Mouse (Mus musculus) CD4-positive, CD25-positive, alpha-beta regulatory T cell, adult 2 months (primary cell): ENCODE measurements around the gene Zfp951.
A peak's percentile ranks its signal among the peaks of the same experiment; 100 is the strongest.
"Not testable (repeated sequence)": the region's sequence is repeated elsewhere in the genome, so short reads cannot be mapped to it uniquely, and the experiment has no call there.

Experiments used
- DNase-seq: peaks from one replicate; pipeline ENCODE4 v3.0.0-alpha.2; 2012; ENCODE audit warnings: low read depth, low spot score

Gene Zfp951

GRCm38 (mm10) chr5:104859962-104860525 is at the start of gene Zfp951:
Gene Zfp951 (minus strand): TSS chr5:104860070.
- DNase-seq = peak; percentile 81

GRCm38 (mm10) chr5:104906556-104906955 is 46.7 kb upstream of the Zfp951 start:
- DNase-seq = not testable (repeated sequence)

- DNase-seq = not testable (repeated sequence)
These were observed 567 bp downstream of the Zfp951 start for GRCm38 (mm10) chr5:104859045-104859961.

GRCm38 (mm10) chr5:104854546-104854945 is 5.3 kb downstream of the Zfp951 start:
- DNase-seq = not testable (repeated sequence)

GRCm38 (mm10) chr5:104833330-104833729 is 26.5 kb downstream of the Zfp951 start:
- no peak for DNase-seq

GRCm38 (mm10) chr5:104829611-104830010 is 30.3 kb downstream of the Zfp951 start:
- DNase-seq = no peak

GRCm38 (mm10) chr5:104770138-104770537 is 89.7 kb downstream of the Zfp951 start:
- DNase-seq = not testable (repeated sequence)
